Mouse (Mus musculus) CH12.LX (cell line): ENCODE measurements around the gene Fuk. TPM values are rescaled to one million over a fixed set of nuclear protein-coding genes. Genes with fewer than 3 reads are reported as not detected.

Experiments used
- DNase-seq: peaks from one replicate; pipeline ENCODE4 v3.0.0-alpha.2; 2013; ENCODE audit errors: extremely low read depth
- H3K27ac ChIP-seq: 2 replicates; pipeline ENCODE4 v1.5.1; 2012; ENCODE audit warnings: low read depth, mild to moderate bottlenecking, control low read depth, moderate library complexity; ENCODE audit not compliant: insufficient read depth
- H3K27me3 ChIP-seq: replicated peaks from 2 replicates; pipeline ENCODE3; 2012; ENCODE audit warnings: inconsistent platforms
- H3K36me3 ChIP-seq, 2 experiments: replicated peaks in 1 of 2; 2 replicates each; pipeline versions ENCODE3 to v1.6.1; 2012; ENCODE audit warnings: inconsistent platforms in 1 of 2, low read length in 1 of 2, mild to moderate bottlenecking in 1 of 2, mixed read lengths in 1 of 2, moderate library complexity in 1 of 2; ENCODE audit not compliant: control insufficient read depth in 1 of 2, insufficient read depth in 1 of 2
- H3K4me1 ChIP-seq, 2 experiments: 2 replicates each; pipeline ENCODE4 v1.6.1; 2012; ENCODE audit warnings: inconsistent platforms in 1 of 2, moderate library complexity in 1 of 2; ENCODE audit not compliant: insufficient read depth in 2 of 2, control insufficient read depth in 1 of 2
- H3K4me2 ChIP-seq: 2 replicates; pipeline ENCODE4 v1.6.1; 2012; ENCODE audit warnings: low read depth, mild to moderate bottlenecking, control low read depth; ENCODE audit not compliant: poor library complexity, insufficient read depth, severe bottlenecking
- H3K4me3 ChIP-seq, 3 experiments: fragments of 150-350 bp in 1 of 3; sonication (generic) in 1 of 3; replicated peaks in 1 of 3; 2 replicates each; pipeline versions ENCODE3 to v1.5.1; 2011 to 2012; ENCODE audit warnings: low read depth in 2 of 3, low read length in 2 of 3, mild to moderate bottlenecking in 2 of 3, moderate library complexity in 2 of 3, control low read depth in 1 of 3, improper control_type of control experiment in 1 of 3, inconsistent platforms in 1 of 3, mixed read lengths in 1 of 3; ENCODE audit not compliant: poor library complexity in 1 of 3
- H3K79me2 ChIP-seq: replicated peaks from 2 replicates; pipeline ENCODE4 v1.6.1; 2012; ENCODE audit warnings: mild to moderate bottlenecking, moderate library complexity; ENCODE audit not compliant: control insufficient read depth, poor library complexity, insufficient read depth, severe bottlenecking; ENCODE audit errors: extremely low read depth
- H3K9ac ChIP-seq: 2 replicates; pipeline ENCODE4 v1.6.1; 2012; ENCODE audit warnings: low read depth, mild to moderate bottlenecking, control low read depth, moderate library complexity; ENCODE audit not compliant: insufficient read depth
- H3K9me3 ChIP-seq: replicated peaks from 2 replicates; pipeline ENCODE3; 2012; ENCODE audit warnings: low read length, inconsistent platforms, mixed read lengths
- BHLHE40 ChIP-seq: IDR thresholded peaks from 2 replicates; pipeline ENCODE4 v1.6.1; 2011; ENCODE audit warnings: mild to moderate bottlenecking, low read depth, low read length, improper control_type of control experiment
- CTCF ChIP-seq, 2 experiments: IDR thresholded peaks in 1 of 2; conservative IDR thresholded peaks in 1 of 2; 2 replicates each; pipeline ENCODE4 v1.5.1; 2011 to 2012; ENCODE audit warnings: low read depth in 2 of 2, low read length in 2 of 2, improper control_type of control experiment in 1 of 2, inconsistent platforms in 1 of 2, mild to moderate bottlenecking in 1 of 2, moderate library complexity in 1 of 2
- ELF1 ChIP-seq: IDR thresholded peaks from 2 replicates; pipeline ENCODE4 v1.6.1; 2014; ENCODE audit warnings: low read depth, mild to moderate bottlenecking, inconsistent platforms, low read length, improper control_type of control experiment
- EP300 ChIP-seq: IDR thresholded peaks from 2 replicates; pipeline ENCODE4 v1.6.1; 2011; ENCODE audit warnings: low read length, improper control_type of control experiment
- JUN ChIP-seq: IDR thresholded peaks from 2 replicates; pipeline ENCODE4 v1.6.1; 2011; ENCODE audit warnings: low read depth, mild to moderate bottlenecking, low read length, improper control_type of control experiment, moderate library complexity; ENCODE audit not compliant: insufficient read depth
- MAFK ChIP-seq: IDR thresholded peaks from 2 replicates; pipeline ENCODE4 v1.6.1; 2011; ENCODE audit warnings: low read length, improper control_type of control experiment; ENCODE audit not compliant: insufficient replicate concordance
- MXI1 ChIP-seq: IDR thresholded peaks from 2 replicates; pipeline ENCODE4 v1.6.1; 2011; ENCODE audit warnings: mild to moderate bottlenecking, low read depth, low read length, improper control_type of control experiment
- NRF1 ChIP-seq: IDR thresholded peaks from 2 replicates; pipeline ENCODE4 v1.6.1; 2014; ENCODE audit warnings: low read depth, mild to moderate bottlenecking, inconsistent platforms, low read length, improper control_type of control experiment, moderate library complexity
- POLR2A ChIP-seq: IDR thresholded peaks from 2 replicates; pipeline ENCODE4 v1.6.1; 2011; ENCODE audit warnings: low read depth, mild to moderate bottlenecking, improper control_type of control experiment, low read length
- POLR2AphosphoS2 ChIP-seq: IDR thresholded peaks from 2 replicates; pipeline ENCODE4 v1.6.1; 2011; ENCODE audit warnings: low read depth, low read length, improper control_type of control experiment
- RAD21 ChIP-seq: IDR thresholded peaks from 2 replicates; pipeline ENCODE4 v1.6.1; 2011; ENCODE audit warnings: low read depth, mild to moderate bottlenecking, low read length, improper control_type of control experiment, moderate library complexity
- SMC3 ChIP-seq: IDR thresholded peaks from 2 replicates; pipeline ENCODE4 v1.6.1; 2011; ENCODE audit warnings: low read depth, low read length, improper control_type of control experiment
- USF1 ChIP-seq: IDR thresholded peaks from 2 replicates; pipeline ENCODE4 v1.6.1; 2014; ENCODE audit warnings: low read depth, mild to moderate bottlenecking, inconsistent platforms, low read length, improper control_type of control experiment
- USF2 ChIP-seq: conservative IDR thresholded peaks from 2 replicates; pipeline ENCODE4 v1.6.1; 2011; ENCODE audit warnings: low read depth, low read length, improper control_type of control experiment
- ZC3H11A ChIP-seq: IDR thresholded peaks from 2 replicates; pipeline ENCODE4 v1.6.1; 2012; ENCODE audit warnings: low read depth, mild to moderate bottlenecking, inconsistent platforms, low read length, improper control_type of control experiment
- ZMIZ1 ChIP-seq: IDR thresholded peaks from 2 replicates; pipeline ENCODE4 v1.6.1; 2012; ENCODE audit warnings: low read depth, mild to moderate bottlenecking, inconsistent platforms, low read length, improper control_type of control experiment
- ZNF384 ChIP-seq: IDR thresholded peaks from 2 replicates; pipeline ENCODE4 v1.6.1; 2012; ENCODE audit warnings: low read depth, low read length, improper control_type of control experiment, inconsistent platforms
- dilution Hi-C: fragments of 300-500 bp; cut with MboI; formaldehyde crosslinking; loops from 2 replicates; pipeline ENCODE4 v1.14.3; 2020; ENCODE audit warnings: low sequenced_read_pairs; ENCODE audit not compliant: extremely low pct_unique_long_range_greater_than_20kb, extremely low pct_ligation_motif_present
- in situ Hi-C: fragments of 300-500 bp; cut with MboI; formaldehyde crosslinking; loops from 3 replicates; pipeline ENCODE4 v1.14.3; 2019; ENCODE audit warnings: low sequenced_read_pairs, low pct_ligation_motif_present, low pct_unique_long_range_greater_than_20kb, mixed read lengths
- polyA plus RNA-seq: library from polyadenylated mRNA; unstranded; fragments of >175 nt; gene quantifications from 2 replicates; pipeline ENCODE4 v1.2.1, GENCODE M21; 2012; ENCODE audit warnings: low read depth; ENCODE audit not compliant: insufficient read length
- total RNA-seq, 2 experiments: library from RNA; depleted of rRNA; stranded (reverse); fragments of 300-350 nt in 1 of 2; fragments of >200 nt in 1 of 2; gene quantifications; 2 replicates each; pipeline ENCODE4 v1.2.3; 2012 to 2014

The Fuk gene
- total and polyA plus RNA-seq, 3 experiments = 6.4 to 14.4 (median 6.8) TPM

GRCm38 (mm10) chr8:110889904-110890470, 12.3 kb downstream of the Fuk start:
- TF ChIP-seq ELF1 = no peak
- no peak for TF ChIP-seq MAFK
- TF ChIP-seq USF2 = no peak
- no peak for TF ChIP-seq RAD21
- TF ChIP-seq POLR2AphosphoS2 = no peak
- TF ChIP-seq NRF1 = no peak
- TF ChIP-seq POLR2A = no peak
- TF ChIP-seq SMC3 = no peak
- TF ChIP-seq USF1 = no peak
- TF ChIP-seq BHLHE40 = no peak
- no peak for TF ChIP-seq ZMIZ1
- TF ChIP-seq EP300 = no peak
- Histone ChIP-seq H3K4me3 (no peak overlapping the region), H3K4me1 (no peaks in the 10 kb centered on the region), H3K9me3 (peaks cover 2% of the 10 kb centered on the region), H3K27ac (no peak overlapping the region), H3K27me3 (no peaks in the 10 kb centered on the region), H3K9ac (no peak overlapping the region), H3K4me2 (no peak overlapping the region), H3K36me3 (peaks cover 67 to 93% of the 10 kb centered on the region in 2 experiments), H3K79me2 (no peaks in the 10 kb centered on the region)
- no peak for DNase-seq
- in situ Hi-C loops = no loop called here
- dilution Hi-C loops = no loop called here

GRCm38 (mm10) chr8:110888860-110889259, 13.4 kb downstream of the Fuk start:
- no peak overlapping the region for H3K9ac ChIP-seq

GRCm38 (mm10) chr8:110888441-110888840, 13.8 kb downstream of the Fuk start:
- no peak overlapping the region for H3K9ac ChIP-seq
- dilution Hi-C loops (no loop called here), in situ Hi-C loops (no loop called here)
- no peak for DNase-seq
- H3K79me2 ChIP-seq = no peaks in the 10 kb centered on the region
- peaks cover 69 to 92% of the 10 kb centered on the region in 2 experiments for H3K36me3 ChIP-seq
- no peak overlapping the region for H3K27ac ChIP-seq
- no peak for TF ChIP-seq ZNF384
- no peak for TF ChIP-seq USF1
- H3K4me3 ChIP-seq = no peak overlapping the region
- peaks cover 0 to 4% of the 10 kb centered on the region in 2 experiments; a peak in 1 of 4 replicates for H3K4me1 ChIP-seq
- H3K4me2 ChIP-seq = no peak overlapping the region
- H3K9me3 ChIP-seq = peaks cover 2% of the 10 kb centered on the region
- no peaks in the 10 kb centered on the region for H3K27me3 ChIP-seq

More at GRCm38 (mm10) chr8:110888860-110889259, 13.4 kb downstream of the Fuk start:
- no peak for TF ChIP-seq ZC3H11A
- no peak for TF ChIP-seq MXI1
- TF ChIP-seq CTCF (conservative IDR thresholded peaks at IDR 0.05 in 1 of 2, IDR thresholded peaks at IDR 0.05 in 1 of 2; ENCODE audit: low read depth in 2 of 2, low read length in 2 of 2) = no peak
- no peak for TF ChIP-seq JUN
- dilution Hi-C loops (no loop called here), in situ Hi-C loops (no loop called here)
- Histone ChIP-seq H3K4me3 (no peak overlapping the region), H3K27ac (no peak overlapping the region), H3K4me2 (no peak overlapping the region), H3K27me3 (no peaks in the 10 kb centered on the region), H3K36me3 (peaks cover 65 to 92% of the 10 kb centered on the region in 2 experiments), H3K4me1 (peaks cover 0 to under 1% of the 10 kb centered on the region in 2 experiments; a peak in 1 of 4 replicates), H3K9me3 (peaks cover 2% of the 10 kb centered on the region), H3K79me2 (no peaks in the 10 kb centered on the region)
- DNase-seq = no peak
